Mouse (Mus musculus): ENCODE measurements around the gene Scn10a.

Gene Scn10a

DNA sequence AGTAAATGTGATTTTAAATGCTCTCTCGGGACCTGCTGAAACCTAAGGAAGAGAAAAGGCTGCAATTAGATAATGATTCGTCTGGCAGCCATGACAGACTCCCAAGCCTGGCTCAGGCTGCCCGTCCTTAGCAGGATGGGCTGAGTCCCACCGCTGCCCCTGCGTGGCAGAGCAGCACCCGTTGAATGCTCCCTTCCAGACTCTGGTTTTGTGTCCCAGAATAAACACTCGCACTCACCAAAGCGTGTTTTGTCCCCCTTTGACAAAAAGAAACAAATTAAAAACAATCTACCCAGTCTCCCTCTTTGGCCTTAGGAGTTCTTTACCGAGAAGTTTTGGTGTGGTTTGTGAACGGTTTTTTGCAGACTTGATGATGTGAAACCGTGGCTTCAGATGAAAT, at the start of gene Scn10a:
Gene Scn10a (minus strand): TSS at position 101 of the 400 bp plus-strand sequence.
- no peak for DNase-seq (ENCODE audit: low read depth)

DNA sequence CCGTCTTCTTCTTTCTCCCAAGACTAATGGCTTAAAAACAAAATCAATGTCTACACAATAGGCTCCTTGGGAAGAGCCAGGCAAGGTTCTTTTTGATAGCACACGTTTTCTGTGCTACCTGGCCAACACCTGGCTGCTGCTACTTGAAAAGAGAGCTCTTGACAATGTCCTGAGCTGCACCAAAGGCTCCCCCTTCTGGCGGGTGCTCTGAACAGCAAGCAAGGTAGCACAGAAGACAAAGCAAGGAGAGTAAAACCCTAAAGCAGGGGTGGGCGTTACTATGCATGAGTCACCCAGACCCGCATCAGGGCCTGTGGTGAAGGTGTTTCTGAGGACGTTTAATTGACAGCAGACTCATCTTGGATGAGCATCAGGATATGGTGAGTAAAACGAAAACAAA, 49.5 kb upstream of the Scn10a start:
- DNase-seq (ENCODE audit: low read depth), result no peak

DNA sequence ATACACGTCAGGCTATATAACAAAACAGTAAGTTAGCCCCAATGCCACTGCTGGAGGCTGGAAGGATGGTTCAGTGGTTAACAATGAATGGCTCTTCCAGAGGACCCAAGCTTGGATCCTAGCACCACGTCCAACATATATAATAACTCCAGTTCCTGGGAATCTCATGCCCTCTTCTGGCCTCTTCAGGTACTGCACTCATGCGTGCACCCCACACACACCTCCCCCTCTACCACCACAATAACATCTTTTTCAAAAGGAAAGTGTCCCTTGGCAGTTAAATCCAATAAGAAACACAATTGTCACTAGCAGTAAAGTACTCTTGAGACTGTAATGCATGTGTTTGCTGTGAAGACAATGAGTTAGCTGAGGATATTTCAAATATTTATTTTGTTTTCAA, 41.1 kb upstream of the Scn10a start:
- no peak for DNase-seq (ENCODE audit: low read depth)

DNA sequence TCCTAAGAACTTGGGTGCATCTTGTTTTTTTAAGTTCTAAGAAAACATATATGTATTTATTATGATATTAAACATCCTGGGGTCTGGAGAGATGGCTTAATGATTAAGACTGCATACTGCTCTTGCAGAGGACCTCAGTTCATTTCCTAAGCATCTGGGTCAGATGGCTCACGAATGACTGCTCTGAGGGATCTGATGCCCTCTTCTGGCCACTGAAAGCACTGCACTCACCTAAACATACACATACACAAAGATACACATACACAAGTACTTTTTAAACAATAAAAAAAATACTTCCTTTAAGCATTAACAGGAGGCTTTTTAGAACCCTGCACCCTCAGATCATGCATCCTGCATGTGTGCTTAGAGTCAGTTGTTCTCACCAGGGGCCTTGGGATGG, 40.3 kb upstream of the Scn10a start:
- DNase-seq (ENCODE audit: low read depth), result no peak

DNA sequence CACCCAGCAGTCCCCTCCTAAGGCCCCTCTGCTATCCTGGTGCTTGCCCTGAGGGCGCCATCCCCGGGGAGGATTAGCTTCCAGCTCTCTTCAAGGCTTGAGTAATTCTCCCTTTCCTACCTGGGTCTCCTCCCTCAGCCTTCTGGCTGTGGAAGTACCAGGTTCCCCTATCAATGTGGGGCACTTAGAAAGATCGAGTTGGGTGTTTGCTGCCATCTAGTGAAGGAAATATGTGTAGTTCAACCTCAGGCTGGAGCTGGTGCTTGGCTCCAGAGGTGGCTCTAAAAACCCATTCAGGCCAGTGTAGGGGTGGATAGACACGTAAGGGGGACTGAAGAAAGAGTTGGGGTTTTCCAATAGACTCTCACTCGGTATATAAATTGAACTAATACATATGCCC, 32.4 kb upstream of the Scn10a start:
- no peak for DNase-seq (ENCODE audit: low read depth)

DNA sequence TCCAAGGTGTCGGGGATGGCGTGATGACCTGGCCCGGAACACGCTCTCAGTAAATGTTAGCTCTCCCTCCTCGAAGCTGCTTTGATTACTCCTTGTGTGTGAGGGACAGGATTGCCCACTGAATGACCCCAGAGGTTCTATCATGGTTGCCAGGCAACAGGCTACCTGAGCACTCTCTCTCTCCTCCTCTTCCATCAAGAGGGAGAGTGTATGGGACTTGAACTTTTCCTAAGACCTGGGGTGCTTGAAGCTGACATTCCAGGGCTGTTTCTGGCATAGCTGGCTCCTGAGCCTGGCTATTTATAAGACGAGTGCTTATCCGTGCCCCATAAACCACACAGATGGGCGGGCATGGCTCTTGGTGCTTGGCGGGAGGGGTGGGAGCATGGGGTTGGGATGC, 30.0 kb upstream of the Scn10a start:
- no peak for DNase-seq (ENCODE audit: low read depth)

DNA sequence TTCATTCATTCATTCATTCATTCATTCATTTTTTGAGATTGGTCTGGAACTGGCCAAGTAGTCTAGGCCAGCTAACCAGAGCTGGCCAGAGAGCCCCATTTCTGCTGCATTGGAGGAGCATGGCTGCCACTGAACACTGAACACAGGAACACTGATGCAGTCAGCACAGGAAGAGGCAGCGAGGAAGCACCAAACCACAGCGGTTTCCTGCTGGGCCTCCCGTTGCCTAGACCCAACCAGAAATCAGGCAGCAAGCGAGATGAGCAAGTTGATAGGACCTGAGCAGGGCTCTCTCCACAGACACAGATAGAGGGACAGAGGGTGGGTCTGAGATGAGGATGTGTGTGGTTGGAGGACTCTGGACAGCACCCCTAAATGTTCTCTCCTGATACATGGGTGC, 24.8 kb upstream of the Scn10a start:
- DNase-seq (ENCODE audit: low read depth), result no peak

DNA sequence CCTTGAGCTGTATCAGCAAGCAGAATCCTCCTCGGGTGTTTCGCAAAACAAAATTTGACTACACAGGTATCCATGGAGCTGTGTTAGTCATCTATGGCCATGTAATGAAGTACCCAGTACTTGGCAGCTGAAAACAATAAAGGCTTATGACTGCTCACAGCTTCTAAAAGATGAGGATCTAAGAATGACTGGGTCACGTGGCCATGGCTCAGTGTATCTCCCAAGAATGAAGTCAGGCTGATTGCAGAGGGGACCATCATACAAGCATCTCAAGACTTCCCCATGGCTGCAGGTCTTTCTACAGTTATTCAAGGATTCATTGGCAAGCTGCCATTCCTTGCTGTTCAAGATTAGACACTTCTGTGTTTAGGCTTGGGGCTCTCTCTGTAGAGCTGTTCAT, 24.2 kb upstream of the Scn10a start:
- DNase-seq (ENCODE audit: low read depth), result no peak

DNA sequence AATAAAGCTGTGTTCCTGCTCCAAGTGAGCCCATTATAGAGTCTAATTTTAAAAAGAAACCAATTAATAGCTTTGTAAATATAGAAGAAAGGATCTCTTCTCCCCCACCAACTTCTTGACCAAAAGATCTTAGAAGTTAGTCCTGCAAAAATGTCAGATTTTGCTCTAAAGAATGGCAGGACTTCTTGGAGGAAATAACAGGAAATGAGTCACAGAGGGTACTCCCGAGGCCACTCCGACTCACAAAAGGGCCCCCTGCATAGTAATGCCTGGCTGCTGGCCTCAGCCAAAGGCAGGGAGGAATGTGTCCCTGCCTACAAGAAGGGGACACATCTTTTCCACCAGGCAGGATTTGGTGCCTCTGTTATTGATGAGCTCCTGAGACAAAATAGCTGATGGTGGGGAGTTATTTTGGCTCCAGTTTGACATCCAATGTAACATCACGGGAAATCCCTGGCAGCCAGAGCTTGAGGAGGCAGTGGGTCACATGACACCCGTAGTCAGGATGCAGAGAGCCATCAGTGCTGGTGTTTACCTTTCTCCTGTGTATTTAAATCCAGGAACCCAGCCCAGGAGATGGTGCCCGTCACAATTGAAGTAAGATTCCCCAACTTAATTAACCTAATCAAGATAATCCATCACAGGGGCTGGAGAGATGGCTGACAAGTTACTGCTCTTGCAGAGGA, 22.1 kb upstream of the Scn10a start:
- DNase-seq (ENCODE audit: low read depth), result no peak

DNA sequence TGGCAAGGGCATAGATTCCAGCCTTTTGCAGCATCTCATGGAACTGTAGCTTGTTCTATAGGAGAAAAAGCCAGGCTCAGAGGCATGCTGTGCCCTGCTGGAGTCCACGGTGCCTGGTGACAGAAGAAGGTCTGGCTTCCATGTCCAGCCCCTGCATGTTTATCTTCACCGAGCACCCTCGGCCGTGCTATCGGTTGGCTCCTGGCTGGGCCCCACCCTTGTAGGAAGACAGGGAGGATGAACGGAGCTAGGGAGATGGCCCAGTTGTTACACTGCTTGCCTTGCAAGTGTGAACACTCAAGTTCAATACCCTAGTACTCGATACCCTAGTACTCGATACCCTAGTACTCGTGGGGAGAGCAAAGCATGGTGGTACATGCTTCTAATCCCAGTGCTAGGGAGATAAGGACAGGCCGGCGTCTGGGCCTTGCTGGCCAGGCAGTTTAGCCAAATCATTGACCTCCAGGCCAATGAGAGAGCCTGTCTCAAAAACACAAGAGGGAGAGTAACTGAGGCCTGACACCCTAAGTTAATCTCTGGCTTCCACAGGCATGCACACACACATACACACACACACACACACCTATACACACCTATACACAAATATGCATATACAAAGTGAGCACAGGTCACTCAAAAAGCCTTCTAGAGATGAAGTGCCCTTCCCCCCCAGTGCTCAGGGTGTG, 9.4 kb upstream of the Scn10a start:
- no peak for DNase-seq (ENCODE audit: low read depth)

DNA sequence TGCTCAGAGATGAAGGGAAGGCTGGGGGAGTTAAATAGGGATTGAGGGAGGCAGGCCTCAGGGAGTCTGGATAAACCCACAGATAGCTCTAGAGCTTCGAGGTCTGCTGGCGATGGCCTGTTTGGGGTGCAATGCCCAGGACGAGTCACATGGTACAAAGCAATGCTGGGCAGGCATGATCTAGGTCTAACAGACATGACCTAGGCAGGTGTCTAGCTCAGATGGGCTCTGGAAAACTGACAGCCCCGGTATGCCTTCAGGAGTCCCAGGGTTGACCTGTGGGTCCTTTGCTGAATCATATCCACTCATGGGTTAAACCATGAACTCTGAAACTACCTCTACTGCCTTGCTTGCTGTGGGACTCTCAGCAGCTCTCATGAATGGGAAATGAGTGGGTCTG, 7.9 kb upstream of the Scn10a start:
- no peak for DNase-seq (ENCODE audit: low read depth)

DNA sequence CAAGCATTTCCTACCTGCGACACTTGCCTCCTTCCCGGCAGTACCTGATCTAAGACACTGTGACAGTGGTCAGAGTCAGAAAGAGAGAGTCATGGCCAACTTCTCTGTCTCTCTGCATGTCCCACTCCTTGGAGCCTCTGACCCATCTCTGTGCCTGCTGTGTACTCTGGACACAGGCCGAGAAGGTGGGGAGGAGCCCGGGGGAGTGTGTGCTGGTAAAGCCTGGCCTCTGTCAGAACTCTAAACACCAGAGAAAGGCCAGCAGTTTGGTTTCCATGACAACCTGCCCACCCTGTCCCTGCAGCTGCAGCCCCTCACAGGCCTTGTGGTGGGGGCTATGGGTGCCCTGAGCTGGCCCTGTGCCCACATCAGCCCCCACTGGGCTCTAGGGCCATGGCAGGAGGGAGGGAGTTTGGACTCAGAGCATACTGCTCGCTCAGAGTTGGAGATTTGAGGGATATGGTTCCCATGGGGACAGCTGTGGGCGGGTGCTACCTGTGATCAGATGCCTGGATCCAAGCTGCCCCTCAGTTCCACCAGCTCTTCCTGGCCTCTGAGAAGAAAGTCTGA, 6.3 kb upstream of the Scn10a start:
- DNase-seq (ENCODE audit: low read depth), result no peak

DNA sequence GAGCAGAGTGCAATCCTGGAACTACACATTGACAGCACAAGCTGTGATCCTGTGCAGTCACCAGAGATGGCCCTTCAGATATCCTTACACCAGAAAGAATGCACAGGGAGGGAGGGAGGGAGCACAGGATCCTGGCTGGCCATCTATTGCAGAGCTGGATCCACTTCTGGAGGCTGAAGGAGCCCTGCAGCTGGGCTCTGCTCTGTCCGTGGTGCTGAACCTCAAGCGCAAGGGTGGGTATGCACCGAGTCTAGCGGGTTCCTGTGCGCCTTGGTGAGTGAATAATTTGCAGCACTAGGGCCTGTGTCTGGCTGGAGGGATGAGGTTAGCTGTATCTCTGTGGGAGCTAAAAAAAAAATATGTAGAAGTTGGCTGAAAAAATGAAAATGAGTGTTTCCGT, 12.4 kb downstream of the Scn10a start:
- DNase-seq (ENCODE audit: low read depth), result no peak

DNA sequence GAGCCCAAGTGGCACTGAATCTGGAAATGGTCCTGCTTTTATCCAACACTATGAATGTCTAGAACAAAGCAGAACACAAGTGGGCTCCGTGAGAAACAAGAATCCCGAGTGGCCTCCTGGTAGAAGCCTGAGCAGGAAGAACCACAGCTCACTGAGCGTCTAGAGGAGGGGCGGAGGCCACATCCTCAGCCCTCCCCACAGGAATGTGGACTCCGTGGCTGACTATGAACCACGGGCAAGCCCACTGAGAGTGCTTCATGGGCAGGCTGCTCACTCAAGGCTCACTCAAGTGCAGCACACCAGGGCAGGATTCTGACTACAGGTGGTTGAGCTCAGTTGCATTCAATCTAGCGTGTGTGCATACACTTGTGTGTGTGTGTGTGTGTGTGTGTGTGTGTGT, 27.6 kb downstream of the Scn10a start:
- DNase-seq (ENCODE audit: low read depth), result no peak

DNA sequence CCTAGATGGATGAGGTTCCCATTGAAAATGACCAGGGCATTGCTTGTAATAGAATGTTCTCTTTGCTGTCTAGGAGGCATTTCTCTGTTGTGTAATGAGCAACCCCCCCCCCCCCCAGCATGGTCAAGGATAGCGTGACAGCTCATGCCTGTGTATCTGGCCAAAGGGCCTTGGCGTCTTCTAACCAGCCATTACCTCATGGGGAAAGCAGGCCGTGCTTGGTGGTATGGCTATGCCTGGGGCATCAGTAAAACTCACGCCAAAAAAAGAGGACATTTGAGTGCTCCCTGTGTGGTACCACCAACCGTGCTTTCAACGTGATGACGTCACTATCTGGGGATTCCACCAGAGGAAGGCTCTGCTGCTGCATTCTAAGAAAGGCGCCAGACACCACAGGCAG, 28.1 kb downstream of the Scn10a start:
- no peak for DNase-seq (ENCODE audit: low read depth)

DNA sequence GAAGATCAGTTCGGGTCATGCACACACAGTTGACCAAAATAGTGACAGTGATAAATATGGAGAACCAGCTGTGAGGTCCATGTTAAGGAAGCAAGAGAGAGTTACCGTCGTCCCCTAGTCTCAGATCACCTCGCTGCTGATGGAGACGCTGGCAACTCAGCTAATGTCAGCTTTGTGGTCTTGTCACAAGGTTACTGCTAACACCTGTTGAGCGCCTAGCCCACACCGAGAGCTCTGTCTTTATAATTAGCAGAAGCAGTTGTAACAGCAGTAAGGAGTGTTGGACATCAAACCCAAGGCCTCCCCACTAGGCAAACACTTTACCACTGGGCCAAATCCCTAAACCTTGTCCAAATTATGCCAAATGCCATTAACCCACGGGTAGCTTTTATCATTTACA, 31.2 kb downstream of the Scn10a start:
- no peak for DNase-seq (ENCODE audit: low read depth)

DNA sequence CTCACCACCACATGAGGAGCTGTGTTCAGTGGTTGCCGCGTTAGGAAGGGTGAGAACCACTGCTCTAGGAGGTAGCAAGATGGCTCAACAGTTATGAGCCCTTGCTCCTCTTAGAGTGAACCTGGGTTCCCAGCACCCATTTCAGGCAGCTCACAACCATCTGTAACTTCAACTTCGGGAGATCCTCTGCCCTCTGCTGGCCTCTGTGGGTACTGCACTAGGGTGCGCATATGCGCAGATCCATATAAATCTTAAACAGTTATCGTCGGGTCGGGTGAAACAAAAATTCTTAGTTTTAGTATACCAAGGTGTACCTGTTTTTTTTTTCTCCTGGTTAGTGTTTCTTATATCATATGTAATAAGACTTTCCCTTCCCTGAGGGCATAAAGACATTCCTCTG, 32.9 kb downstream of the Scn10a start:
- DNase-seq (ENCODE audit: low read depth), result no peak

DNA sequence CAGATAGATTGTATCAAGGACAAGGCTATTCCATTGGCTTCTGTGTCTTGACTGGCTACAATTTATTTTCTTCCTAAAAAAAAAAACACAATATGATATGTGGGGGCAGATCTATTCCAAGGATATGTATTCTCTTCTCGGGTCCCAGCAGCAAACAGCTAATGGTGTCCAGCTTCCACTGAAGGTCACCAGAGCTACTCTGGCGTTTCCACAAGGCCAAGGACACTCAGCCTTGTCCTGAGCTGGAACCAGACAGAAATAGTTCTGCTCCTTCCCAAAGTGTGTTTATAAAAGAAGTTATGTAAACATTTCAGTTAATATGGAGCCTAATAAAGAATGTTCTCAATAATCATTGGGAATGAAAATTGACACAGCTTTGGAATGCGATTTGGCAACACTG, 38.2 kb downstream of the Scn10a start:
- DNase-seq (ENCODE audit: low read depth), result no peak

DNA sequence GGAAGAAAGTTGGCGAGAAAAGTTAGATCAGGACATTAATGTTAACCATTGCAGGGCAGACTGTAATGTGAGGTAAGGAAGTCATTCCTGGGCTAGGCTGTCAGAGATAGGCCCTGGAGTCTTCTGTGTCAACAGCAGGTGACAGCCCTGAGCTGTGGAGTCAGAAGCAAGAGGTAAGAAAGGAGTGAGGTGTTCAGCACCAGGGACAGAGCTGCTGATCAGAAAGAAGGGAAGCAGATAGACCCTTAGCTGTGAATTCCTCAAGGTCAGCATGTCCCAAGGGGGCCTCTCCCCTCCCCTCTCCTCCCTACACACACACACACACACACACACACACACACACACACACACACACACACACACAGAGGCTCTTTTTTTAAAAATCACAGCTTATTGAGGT, 55.0 kb downstream of the Scn10a start:
- no peak for DNase-seq (ENCODE audit: low read depth)

DNA sequence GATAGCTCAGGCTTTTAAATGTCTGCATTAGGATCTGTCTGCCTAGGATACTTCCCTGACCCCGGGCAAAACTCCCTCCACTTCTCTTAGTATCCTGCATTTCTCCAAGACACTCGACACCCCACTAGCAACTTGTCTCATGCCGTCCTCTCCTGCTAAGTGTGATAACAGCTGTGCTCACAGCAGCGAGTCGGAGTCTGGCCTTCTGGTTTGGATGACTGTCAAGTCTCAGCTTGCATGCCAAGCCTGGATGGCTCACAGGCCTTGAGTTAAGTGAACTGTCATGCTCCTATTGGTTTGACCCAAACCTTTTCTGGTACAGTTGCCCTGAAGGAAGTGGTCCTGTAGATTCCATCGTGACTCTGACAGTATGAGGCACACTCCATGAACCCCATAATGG, 63.0 kb downstream of the Scn10a start:
- DNase-seq (ENCODE audit: low read depth), result no peak

DNA sequence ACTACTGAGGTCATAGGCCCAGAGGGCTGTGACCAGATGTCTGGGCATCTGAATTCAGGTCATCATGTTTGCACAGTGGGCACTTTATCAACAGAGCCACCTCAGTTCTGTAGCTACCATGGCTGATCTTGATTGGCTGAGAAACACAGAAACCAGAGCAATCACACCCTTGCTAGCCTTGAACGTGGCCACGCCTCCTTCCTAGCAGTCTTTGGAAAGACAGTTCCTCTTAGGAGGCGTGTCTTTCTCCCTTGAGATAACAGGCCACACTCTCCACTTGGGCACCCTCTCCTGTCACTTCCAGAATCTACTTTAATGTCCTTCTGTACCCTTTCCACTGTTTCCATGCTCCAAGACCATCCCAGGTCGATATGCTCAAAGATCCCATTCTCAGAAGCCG, 65.4 kb downstream of the Scn10a start:
- DNase-seq (ENCODE audit: low read depth), result no peak

DNA sequence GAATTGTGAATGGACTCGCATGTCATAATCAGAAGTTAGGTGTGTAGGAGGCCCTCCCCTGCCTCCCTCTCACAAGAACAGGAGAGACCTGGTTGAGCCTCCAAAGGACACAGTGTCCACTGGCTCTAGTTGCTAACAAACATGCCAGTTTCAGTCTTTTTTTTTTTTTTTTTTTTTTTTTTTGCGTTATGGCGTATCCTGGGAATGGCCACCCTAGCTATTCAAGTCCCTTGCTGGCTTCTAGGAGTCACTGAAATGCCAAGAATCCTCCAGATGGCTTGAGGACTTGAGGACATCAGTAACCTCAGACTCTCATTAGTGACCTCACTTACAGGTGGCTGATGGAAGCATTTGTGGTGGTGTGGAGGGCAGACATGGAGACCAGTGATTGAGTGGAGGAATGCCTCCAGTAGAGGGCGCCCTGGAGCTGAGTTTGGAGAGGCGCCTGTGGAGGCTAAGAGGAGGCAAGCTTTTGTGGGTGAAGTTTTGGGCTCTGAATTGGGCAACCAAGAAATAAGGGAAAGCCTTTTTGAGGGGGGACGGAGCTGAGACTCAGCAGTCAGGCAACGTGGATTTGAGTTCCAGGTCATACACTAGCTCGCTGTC, 72.1 kb downstream of the Scn10a start:
- DNase-seq (ENCODE audit: low read depth), result no peak

DNA sequence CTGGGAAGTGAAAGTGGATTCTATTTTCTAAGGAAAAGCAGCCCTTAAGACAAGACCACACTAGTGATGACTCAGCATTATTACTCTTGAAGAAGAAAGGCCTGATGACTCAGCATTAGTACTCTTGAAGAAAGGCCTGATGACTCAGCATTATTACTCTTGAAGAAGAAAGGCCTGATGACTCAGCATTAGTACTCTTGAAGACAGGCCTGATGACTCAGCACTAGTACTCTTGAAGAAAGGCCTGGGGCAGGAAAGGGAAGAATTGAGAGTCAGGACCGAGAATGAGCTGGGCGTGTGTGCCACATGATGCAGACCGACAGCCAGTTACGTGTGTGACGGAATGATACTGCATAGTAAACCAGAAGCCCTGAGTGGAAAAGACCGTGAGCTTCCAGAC, 77.1 kb downstream of the Scn10a start:
- no peak for DNase-seq (ENCODE audit: low read depth)

All from fibroblast of lung, adult 2 months (primary cell).